ENCODE assay signal across 8 mouse cellular contexts in genomic region chrX:169989691-169990631, GRCm38 (mm10). TPM values are rescaled to one million over a fixed set of nuclear protein-coding genes. Genes with fewer than 3 reads are reported as not detected.
DNase-seq lines count a peak whose midpoint lies in the region; ATAC-seq and TF ChIP-seq lines count a peak whose summit lies in the region.
"Not testable (repeated sequence)": the region's sequence is repeated elsewhere in the genome, so short reads cannot be mapped to it uniquely, and the experiment has no call there.

No protein-coding gene starts in this region.

- TF ChIP-seq POLR2A in ES-Bruce4 (IDR thresholded peaks at IDR 0.05; ENCODE audit: insufficient read depth, low read length), result not testable (repeated sequence)

- not testable (repeated sequence) for ATAC-seq in forebrain, embryonic 14.5 days; lung, postnatal 0 days

- not testable (repeated sequence) for H3K36me3 ChIP-seq in ES-Bruce4 (ENCODE audit: control insufficient read depth, insufficient read depth, low read length, poor library complexity, severe bottlenecking)
- peaks cover 53% of the 10 kb centered on the region for H3K36me3 ChIP-seq in forebrain, embryonic 14.5 days (ENCODE audit: control insufficient read depth, insufficient read depth, low read length)
- peaks cover 11% of the 10 kb centered on the region; the same call in 1 of the 2 replicates for H3K36me3 ChIP-seq in lung, postnatal 0 days (ENCODE audit: insufficient read depth, low read length)

- H3K9ac ChIP-seq in ES-Bruce4 (ENCODE audit: low read depth, poor library complexity, severe bottlenecking), result peak overlapping the region; percentile 1; the same call in 1 of the 2 replicates
- H3K9ac ChIP-seq in forebrain, embryonic 14.5 days (ENCODE audit: low read length); lung, postnatal 0 days (replicated peaks; ENCODE audit: low read depth): not testable (repeated sequence)

- intact Hi-C loops in heart, postnatal 25 days (cut with DNase I), result not testable (repeated sequence)

- peaks cover 16% of the 10 kb centered on the region for H3K4me1 ChIP-seq in ES-Bruce4 (ENCODE audit: control insufficient read depth, insufficient read depth, low read length)
- not testable (repeated sequence) for H3K4me1 ChIP-seq in forebrain, embryonic 14.5 days (ENCODE audit: control insufficient read depth, insufficient read depth, low read length); lung, postnatal 0 days (ENCODE audit: insufficient read depth, low read depth, low read length)

- TF ChIP-seq EP300 in ES-Bruce4 (IDR thresholded peaks at IDR 0.05; ENCODE audit: insufficient read depth, low read depth, low read length); lung, postnatal 0 days (IDR thresholded peaks at IDR 0.05): not testable (repeated sequence)

- not testable (repeated sequence) for H3K9me3 ChIP-seq in ES-Bruce4 (replicated peaks; ENCODE audit: control insufficient read depth, insufficient read depth, low read length, poor library complexity, severe bottlenecking)
- peaks cover 64% of the 10 kb centered on the region for H3K9me3 ChIP-seq in forebrain, embryonic 14.5 days (replicated peaks; ENCODE audit: control insufficient read depth, low read length)
- H3K9me3 ChIP-seq in lung, postnatal 0 days (ENCODE audit: low read length), result peaks cover 48% of the 10 kb centered on the region

- TF ChIP-seq CTCF in ES-Bruce4 (IDR thresholded peaks at IDR 0.05; ENCODE audit: low read depth, low read length); lung, postnatal 0 days (IDR thresholded peaks at IDR 0.05): not testable (repeated sequence)

- DNase-seq in c-Kit-positive CD71-positive TER-119-positive erythroid progenitor cells, embryonic 14.5 days (ENCODE audit: low spot score), result peak; percentile 72
- peak; percentile 24 for DNase-seq in forebrain, embryonic 14.5 days (ENCODE audit: low spot score)
- peak; percentile 66 for DNase-seq in heart, postnatal 25 days (ENCODE audit: low spot score)
- peak; percentile 78 for DNase-seq in layer of hippocampus, adult 9-11 months
- DNase-seq in lung, postnatal 0 days (ENCODE audit: low spot score), result peak; percentile 39
- peak; percentile 71 for DNase-seq in ovary, postnatal 14 days (ENCODE audit: low spot score)
- peak; percentile 80 to 92 for DNase-seq in thymus, postnatal 10 days (ENCODE audit: low spot score in 2 of 2)

- 76% methylated on average over 56 of the region's 56 CpGs for WGBS in forebrain, embryonic 14.5 days
- 46% methylated on average over 56 of the region's 56 CpGs for WGBS in lung, postnatal 0 days

- H3K27ac ChIP-seq in ES-Bruce4 (ENCODE audit: insufficient read depth, low read length); forebrain, embryonic 14.5 days (ENCODE audit: low read depth, low read length); lung, postnatal 0 days (ENCODE audit: low read length): not testable (repeated sequence)

- H3K27me3 ChIP-seq in ES-Bruce4 (ENCODE audit: control insufficient read depth, insufficient read depth, low read length, poor library complexity, severe bottlenecking); forebrain, embryonic 14.5 days (replicated peaks; ENCODE audit: control insufficient read depth, insufficient read depth, low read length); lung, postnatal 0 days (replicated peaks; ENCODE audit: insufficient read depth, low read length): not testable (repeated sequence)

- H3K4me2 ChIP-seq in forebrain, embryonic 14.5 days (ENCODE audit: low read length), result not testable (repeated sequence)
- H3K4me2 ChIP-seq in lung, postnatal 0 days (replicated peaks; ENCODE audit: low read depth, low read length), result peak overlapping the region; percentile 39

- peak overlapping the region; percentile 4 for H3K4me3 ChIP-seq in ES-Bruce4 (ENCODE audit: low read depth, low read length)
- H3K4me3 ChIP-seq in forebrain, embryonic 14.5 days (ENCODE audit: low read depth, low read length), result not testable (repeated sequence)
- H3K4me3 ChIP-seq in lung, postnatal 0 days (ENCODE audit: low read depth, low read length), result peak overlapping the region; percentile 8

RNA-seq across cellular contexts. Expression of gene Gm21887, which starts 19.5 kb away (rescaled TPM):
- polyA plus RNA-seq in ES-Bruce4 (2011; ENCODE audit: insufficient read depth, insufficient read length, low read depth, missing spikeins), result 1,061 and 1,174 TPM in 2 replicates
- 77.4 and 108 TPM in 2 replicates for polyA plus RNA-seq in forebrain, embryonic 14.5 days (2014; fragmentation: Nextera tagmentation; extraction: Ambion mirVana)
- total RNA-seq in heart, postnatal 25 days (2021), result 10 to 100 TPM; 31.7 to 43.0 TPM
- 90.2 and 116 TPM in 2 replicates for polyA plus RNA-seq in lung, postnatal 0 days (2015; fragmentation: Nextera tagmentation; extraction: Ambion mirVana)

Comparison
In these comparisons a context has a peak if more than half of its experiments do, and no peak if none do; other contexts are left out.
1. DNase-seq: peak in every context shown above with its lines; median percentile 86 in thymus, postnatal 10 days; 78 in layer of hippocampus, adult 9-11 months; 72 in c-Kit-positive CD71-positive TER-119-positive erythroid progenitor cells, embryonic 14.5 days; 71 in ovary, postnatal 14 days; 66 in heart, postnatal 25 days; 39 in lung, postnatal 0 days; 24 in forebrain, embryonic 14.5 days.